Mouse (Mus musculus) E14TG2a.4 (cell line): ENCODE data around the gene Pih1d1.

Experiments
- CTCF ChIP-seq: conservative IDR thresholded peaks from 2 replicates; pipeline ENCODE4 v1.5.1; 2014; ENCODE audit warnings: low read length
- NANOG ChIP-seq: IDR thresholded peaks from 2 replicates; pipeline ENCODE4 v1.6.1; 2014; ENCODE audit warnings: borderline replicate concordance, low read length, mixed read lengths
- POU5F1 ChIP-seq: IDR thresholded peaks from 2 replicates; pipeline ENCODE4 v1.6.1; 2014; ENCODE audit warnings: low read length, borderline replicate concordance

- TF ChIP-seq CTCF (no peak), NANOG (no peak), POU5F1 (no peak)
These were observed 30.9 kb upstream of the Pih1d1 start for GRCm38 (mm10) chr7:45123186-45123570.
